Mouse (Mus musculus): Measurements from ENCODE around the gene Fmr1.
"Not testable (repeated sequence)": the region's sequence is repeated elsewhere in the genome, so short reads cannot be mapped to it uniquely, and the experiment has no call there.

Fmr1 gene

GRCm38 (mm10) chrX:68678333-68678740 lies at the start of gene Fmr1:
TSS of gene Fmr1 (plus strand) at chrX:68678541.
- peak; percentile 93 to 98 for DNase-seq (ENCODE audit: low spot score in 2 of 2)

- no peak for DNase-seq (ENCODE audit: low spot score in 2 of 2)
These were observed 36.7 kb upstream of the Fmr1 start for GRCm38 (mm10) chrX:68641603-68642002.

- DNase-seq (ENCODE audit: low spot score in 2 of 2), result no peak
These were observed 33.0 kb upstream of the Fmr1 start for GRCm38 (mm10) chrX:68645154-68645919.

GRCm38 (mm10) chrX:68677508-68677907 lies 833 bp upstream of the Fmr1 start:
- DNase-seq (ENCODE audit: low spot score in 2 of 2), result no peak

GRCm38 (mm10) chrX:68678815-68679486 lies 610 bp downstream of the Fmr1 start:
- peak in 1 of 2 experiments; percentile 61 for DNase-seq (ENCODE audit: low spot score in 2 of 2)

GRCm38 (mm10) chrX:68684706-68685105 lies 6.4 kb downstream of the Fmr1 start:
- no peak for DNase-seq (ENCODE audit: low spot score in 2 of 2)

GRCm38 (mm10) chrX:68691936-68692335 lies 13.6 kb downstream of the Fmr1 start:
- DNase-seq (ENCODE audit: low spot score in 2 of 2), result not testable (repeated sequence)

DNA sequence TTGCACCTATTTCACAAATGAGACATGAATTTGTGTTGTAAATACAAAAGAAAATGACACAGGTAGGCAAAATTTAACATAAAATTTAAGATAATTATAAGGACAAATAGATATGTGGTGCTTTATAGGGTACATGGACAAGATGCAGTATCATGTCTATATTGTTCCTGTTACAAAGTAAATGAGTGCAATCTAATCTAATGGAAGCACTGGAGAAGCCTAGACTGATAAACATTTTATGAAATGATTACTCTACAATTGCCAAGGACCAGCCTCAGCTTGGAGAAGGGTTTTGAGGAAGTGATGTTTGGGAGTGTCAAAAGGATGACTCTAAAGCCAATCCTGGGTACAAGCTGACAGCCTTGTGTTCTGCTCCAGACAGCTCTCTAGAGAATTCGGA lies 58.6 kb downstream of the Fmr1 start:
- DNase-seq (ENCODE audit: low spot score in 2 of 2), result no peak

DNA sequence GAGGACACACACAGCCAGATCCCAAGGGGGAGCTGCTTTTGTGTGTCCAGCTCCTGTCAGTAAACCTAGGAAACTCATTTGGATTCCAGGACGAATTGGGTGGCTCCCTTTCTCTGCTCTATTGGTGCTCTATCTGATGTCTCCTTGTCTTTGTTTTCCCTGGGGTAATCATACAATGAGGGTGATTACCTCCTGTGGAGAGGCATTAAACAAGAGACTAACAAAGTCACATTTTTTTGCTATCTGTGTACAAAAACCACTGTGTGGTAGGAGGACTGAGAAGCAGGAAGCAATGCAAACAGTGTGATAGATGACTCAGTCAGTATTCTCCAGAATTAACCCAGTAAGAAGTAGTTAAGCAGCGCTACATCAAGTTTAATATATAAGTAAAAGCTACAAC lies 61.7 kb downstream of the Fmr1 start:
- DNase-seq (ENCODE audit: low spot score in 2 of 2), result no peak

DNA sequence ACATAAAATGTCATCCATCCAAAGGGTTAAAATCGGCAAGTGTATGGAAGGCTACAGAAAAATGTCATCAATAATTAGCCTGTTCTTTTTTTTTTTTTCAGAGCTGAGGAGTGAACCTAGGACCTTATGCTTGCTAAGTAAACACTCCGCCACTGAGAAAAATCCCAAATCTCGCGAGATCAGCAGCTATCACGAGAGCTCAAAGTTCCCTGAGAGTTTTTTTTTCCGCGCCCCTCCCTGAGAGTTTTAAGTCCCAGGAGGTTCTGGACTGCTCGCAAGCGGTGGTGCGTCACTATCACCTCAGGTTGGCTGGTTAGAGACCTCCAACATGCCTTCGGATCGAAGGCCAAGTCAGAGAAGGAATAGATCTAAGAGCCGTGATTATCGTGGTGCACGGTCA lies 83.3 kb downstream of the Fmr1 start, which contains the start of gene Fmr1nb:
Gene Fmr1nb (plus strand): TSS at position 234 of the 400 bp plus-strand sequence.
- no peak for DNase-seq (ENCODE audit: low spot score in 2 of 2)

Data from urinary bladder, postnatal 4 days (tissue).